Mouse (Mus musculus): Measurements from ENCODE around the gene Arl6ip4.

Gene Arl6ip4

GRCm38 (mm10) chr5:124095077-124095581 is 20.8 kb upstream of the Arl6ip4 start:
- DNase-seq, result peak in 1 of 2 experiments; percentile 41

GRCm38 (mm10) chr5:124095596-124096232 is 20.2 kb upstream of the Arl6ip4 start, which contains the start of gene Abcb9:
Abcb9 (minus strand) TSS chr5:124095798.
- DNase-seq, result peak; percentile 94 to 95

DNA sequence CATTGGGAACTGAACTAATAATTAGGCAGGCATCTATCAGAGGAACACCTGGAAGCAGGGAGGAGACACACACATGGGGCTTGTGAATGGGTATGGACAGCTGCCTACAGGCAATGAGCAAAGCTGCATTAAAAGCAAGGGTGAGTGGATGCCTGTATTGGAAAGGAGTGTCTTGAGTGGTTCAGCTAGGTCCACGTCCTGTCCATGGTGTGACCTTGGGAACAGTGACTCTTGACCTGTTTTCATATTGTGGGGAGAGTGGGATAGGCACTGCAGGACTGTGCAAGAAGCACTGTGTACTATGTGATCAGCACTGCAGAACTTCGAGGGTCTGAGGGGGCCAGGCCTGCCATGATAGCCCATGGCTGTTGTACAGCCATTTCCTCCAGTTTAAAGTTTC is 17.0 kb upstream of the Arl6ip4 start:
- DNase-seq, result no peak

- DNase-seq, result no peak
Observed at GRCm38 (mm10) chr5:124100128-124101044, 15.5 kb upstream of the Arl6ip4 start.

GRCm38 (mm10) chr5:124102326-124102725 is 13.6 kb upstream of the Arl6ip4 start:
- DNase-seq, result no peak

- DNase-seq, result no peak
Observed at GRCm38 (mm10) chr5:124103020-124103419, 12.9 kb upstream of the Arl6ip4 start.

- no peak for DNase-seq
Observed at GRCm38 (mm10) chr5:124103552-124103951, 12.3 kb upstream of the Arl6ip4 start.

GRCm38 (mm10) chr5:124111077-124111741 is 4.7 kb upstream of the Arl6ip4 start:
- DNase-seq, result peak; percentile 62 to 78

GRCm38 (mm10) chr5:124111742-124112497 is 4.0 kb upstream of the Arl6ip4 start, which contains the start of gene Ogfod2:
Ogfod2 (plus strand) TSS chr5:124112297.
- peak; percentile 98 to 99 for DNase-seq

DNA sequence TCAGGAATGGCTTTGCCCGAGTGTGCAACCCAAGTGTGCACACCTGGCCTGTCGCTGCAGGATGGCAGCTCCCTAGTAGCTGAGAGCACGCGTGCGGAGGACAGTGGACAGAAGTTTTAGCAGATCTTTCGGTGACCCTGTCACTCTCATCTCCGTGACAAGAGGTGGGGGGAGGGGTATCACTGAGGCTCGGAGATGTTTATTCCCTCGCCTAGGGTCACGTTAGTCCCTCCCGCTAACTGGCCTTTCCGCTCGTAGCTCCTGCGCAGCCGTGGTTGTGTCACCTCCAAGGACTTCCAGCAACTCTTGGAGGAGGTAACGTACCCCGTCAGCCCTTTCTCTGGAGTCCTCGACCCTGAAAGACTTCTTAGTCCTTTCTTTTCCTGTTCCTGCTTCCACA is 3.4 kb upstream of the Arl6ip4 start:
- DNase-seq, result peak in 1 of 2 experiments; percentile 68

DNA sequence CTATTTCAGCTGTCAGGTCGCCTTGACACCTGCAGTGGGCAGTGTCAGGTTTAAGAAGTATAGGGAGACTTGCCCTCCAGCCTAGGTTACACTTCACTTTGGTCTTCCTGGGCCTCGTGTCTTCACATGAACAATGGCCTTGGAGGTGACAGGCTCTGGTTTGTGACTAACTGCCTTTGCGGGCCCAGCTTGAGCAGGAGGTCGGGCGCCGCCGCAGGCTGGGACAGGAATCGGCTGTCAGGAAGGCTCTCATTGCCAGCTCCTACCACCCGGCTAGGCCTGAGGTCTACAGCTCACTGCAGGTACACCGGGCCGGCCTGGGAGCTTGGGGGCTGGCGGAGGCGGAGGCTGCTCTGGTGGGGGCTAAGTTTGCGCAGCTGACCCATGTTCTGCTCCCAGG is 2.9 kb upstream of the Arl6ip4 start:
- DNase-seq, result peak; percentile 75 to 79

DNA sequence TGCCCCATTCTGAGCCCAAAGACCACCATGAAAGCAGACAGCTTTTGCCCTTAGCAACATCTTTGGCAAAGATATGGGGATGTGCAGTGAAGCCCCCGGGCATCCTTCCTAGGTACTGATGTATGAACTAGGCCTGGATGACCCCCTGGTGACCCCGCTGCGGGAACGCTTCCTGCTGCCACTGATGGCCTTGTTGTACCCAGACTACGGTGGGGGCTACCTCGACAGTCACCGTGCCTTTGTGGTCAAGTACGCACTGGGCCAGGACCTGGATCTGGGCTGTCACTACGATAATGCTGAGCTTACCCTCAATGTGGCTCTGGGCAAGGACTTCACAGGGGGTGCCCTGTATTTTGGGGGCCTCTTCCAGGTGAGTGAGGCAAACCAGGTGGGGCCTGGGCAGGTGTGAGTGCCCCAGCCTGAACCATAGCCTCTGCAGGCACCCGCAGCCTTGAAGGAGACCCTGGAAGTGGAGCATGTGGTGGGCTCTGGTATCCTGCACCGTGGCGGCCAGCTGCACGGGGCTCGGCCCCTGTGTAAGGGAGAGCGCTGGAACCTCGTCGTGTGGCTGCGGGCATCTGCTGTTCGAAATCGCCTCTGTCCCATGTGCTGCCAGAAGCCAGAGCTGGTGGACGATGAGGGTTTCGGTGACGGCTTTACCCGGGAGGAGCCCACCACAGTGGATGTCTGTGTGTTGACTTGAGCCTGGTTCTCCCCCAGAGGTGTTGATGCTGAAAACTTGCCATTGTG is 1.4 kb upstream of the Arl6ip4 start:
- DNase-seq, result no peak

- DNase-seq, result no peak
Observed at GRCm38 (mm10) chr5:124115531-124115930, 358 bp upstream of the Arl6ip4 start.

DNA sequence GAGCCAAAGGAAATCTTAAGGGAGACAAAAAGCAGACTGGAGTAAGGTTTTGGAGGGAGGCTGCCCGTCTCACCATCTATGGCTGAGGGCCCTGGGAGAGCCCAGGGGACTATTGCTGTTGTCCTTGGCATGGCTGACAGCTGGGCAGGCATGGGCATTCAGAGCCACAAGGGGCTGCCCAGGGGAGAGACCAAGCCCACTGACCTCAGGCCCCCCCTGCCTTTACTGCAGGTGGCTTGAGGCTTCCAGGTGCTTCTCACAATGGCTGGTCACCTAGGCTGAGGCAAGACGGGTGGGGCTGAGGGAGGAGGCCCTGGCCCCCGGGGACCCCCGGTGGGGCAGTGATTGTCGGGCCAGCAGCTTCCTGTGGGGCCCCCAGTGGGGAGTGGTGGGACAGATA is 3.3 kb downstream of the Arl6ip4 start:
- no peak for DNase-seq

DNA sequence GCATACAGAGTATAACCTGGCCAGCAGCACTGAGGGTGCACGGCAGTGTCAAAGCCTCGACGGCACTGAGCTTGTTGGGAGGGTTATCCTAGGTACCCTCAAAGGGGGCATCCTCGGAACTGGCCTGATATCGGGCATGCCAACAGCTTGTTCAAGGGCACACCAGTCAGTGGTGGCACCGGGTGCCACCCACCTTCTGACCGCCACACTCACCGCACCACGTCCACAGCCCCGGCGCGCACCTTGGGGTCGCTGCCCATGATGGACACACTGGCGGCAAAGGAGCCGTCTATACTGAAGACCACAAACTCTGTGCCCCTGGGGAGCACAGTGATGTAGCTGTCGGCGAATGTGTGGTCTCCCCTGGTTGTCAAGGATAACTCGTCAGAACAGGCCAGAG is 6.5 kb downstream of the Arl6ip4 start:
- no peak for DNase-seq

DNA sequence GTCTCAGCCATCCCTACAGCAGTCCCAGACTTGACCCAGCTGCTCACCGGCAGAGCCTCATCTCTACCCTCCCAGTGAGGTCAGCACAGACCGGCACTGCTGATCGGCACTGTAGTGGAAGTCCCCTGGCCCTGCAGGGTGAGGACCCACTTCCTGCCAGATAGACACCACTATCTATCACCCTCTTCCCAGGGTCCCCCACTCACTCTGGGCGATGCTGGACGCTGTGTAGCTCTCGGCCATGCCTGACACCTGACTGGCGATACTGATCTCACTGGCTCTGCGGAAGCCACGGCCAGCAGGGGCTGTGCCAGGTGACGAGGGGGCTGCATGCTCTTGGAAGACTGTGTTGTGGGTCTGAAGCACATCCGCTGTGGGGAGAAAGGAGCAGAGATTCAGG is 9.2 kb downstream of the Arl6ip4 start:
- DNase-seq, result no peak

- no peak for DNase-seq
Observed at GRCm38 (mm10) chr5:124134261-124134660, 18.4 kb downstream of the Arl6ip4 start.

- DNase-seq, result no peak
Observed at GRCm38 (mm10) chr5:124138066-124138465, 22.2 kb downstream of the Arl6ip4 start.

DNA sequence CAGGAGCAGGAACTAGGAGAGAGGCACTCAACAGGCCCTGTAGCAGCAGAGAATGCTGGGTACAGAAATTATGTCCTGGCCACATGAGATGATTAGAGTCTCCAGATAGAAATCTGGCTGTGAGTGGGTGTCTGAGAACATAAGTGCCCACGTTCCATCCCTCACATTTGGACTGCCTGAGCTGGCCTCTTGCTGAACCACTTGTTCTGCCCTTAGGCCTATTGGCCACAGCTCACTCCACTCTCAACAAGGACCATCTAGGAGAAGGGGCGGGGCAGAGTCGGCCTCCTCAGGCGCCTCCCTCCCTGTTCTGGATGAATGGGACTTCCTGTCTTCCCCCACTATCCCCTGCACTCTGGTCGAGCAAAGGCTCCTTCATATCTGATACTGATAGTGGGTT is 33.1 kb downstream of the Arl6ip4 start:
- DNase-seq, result no peak

GRCm38 (mm10) chr5:124150895-124151294 is 35.0 kb downstream of the Arl6ip4 start:
- no peak for DNase-seq

DNA sequence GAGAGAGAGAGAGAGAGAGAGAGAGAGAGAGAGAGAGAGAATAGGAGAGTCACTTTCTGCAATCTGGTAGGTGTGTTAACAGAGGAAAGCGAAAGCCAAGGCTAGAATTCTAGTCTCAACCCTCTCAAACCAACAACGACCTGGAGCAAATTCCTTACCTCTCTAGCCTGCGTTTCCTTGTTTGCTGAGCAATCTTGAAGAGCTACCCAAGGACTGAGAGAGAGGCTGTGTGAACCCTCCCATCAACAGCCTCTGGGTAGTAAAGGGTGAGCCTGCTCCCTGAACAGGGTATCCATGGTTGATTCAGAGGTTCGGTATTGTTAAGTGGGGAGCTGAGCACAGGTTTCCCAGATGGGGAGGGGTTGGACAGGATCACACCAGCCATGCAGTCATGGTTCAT is 36.8 kb downstream of the Arl6ip4 start:
- DNase-seq, result no peak

DNA sequence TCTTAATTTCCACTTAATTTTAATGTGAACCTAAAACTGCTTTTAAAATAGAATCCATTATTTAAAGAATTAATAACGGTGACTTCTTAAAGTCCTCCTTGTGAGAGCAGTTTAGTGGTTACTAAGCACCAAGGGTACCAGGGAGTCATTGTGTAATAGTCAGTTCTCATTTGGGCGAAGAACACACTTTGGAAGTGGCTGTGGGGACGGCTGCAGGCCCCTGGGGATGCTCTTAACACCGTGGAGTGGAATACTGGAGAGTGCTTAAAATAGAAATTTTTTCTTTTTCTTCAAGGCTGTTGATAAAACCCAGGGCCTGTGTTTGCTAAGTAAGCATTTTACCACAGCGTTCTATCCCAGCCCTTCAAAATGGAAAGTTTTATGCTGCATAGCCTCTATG is 40.1 kb downstream of the Arl6ip4 start:
- no peak for DNase-seq

All from cerebellum, postnatal 14 days (tissue).